Comparison of ENCODE assay signal across 12 mouse cellular contexts in the genomic region with DNA sequence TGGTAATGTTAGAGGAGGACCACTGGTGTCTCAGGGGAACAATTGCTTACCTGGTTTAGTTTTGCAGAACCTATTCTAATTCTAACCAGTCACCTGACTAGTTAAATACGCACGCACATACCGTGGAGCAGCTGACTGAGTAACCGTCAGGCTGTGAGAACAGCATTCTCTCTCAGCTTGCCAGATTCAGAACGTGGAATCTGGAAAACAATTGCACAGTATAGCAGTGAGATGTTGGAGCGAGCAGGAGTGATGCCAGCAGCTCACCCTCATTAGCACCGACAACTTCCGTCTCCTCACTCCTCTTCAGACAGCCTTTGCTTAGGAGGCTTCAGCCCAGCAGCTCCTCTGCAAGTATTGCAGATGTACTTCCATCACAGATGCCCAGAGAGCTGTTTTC. TPM values are rescaled to one million over a fixed set of nuclear protein-coding genes. Genes with fewer than 3 reads are reported as not detected.
DNase-seq lines count a peak whose midpoint lies in the region; ATAC-seq and TF ChIP-seq lines count a peak whose summit lies in the region.
"Had no signal": no experiment of that assay in that cellular context is flagged by ENCODE, and none has a peak within 500 bp of the region (broad histone marks: within the 10 kb centered on the region; RNA-seq: fewer than 3 reads in every experiment).

No protein-coding gene starts in this region.

- no peak for TF ChIP-seq CTCF in layer of hippocampus, adult 2 months (conservative IDR thresholded peaks at IDR 0.05)

- H3K36me3 ChIP-seq in neural tube, embryonic 13.5 days = no peaks in the 10 kb centered on the region
- H3K36me3 ChIP-seq: liver, embryonic 12.5 days; neural tube, embryonic 12.5 days had no signal

- H3K9me3 ChIP-seq in neural tube, embryonic 13.5 days = no peaks in the 10 kb centered on the region
- H3K9me3 ChIP-seq: liver, embryonic 12.5 days; neural tube, embryonic 12.5 days had no signal

- no peak for ATAC-seq in neural tube, embryonic 13.5 days (ENCODE audit: low read depth)
- ATAC-seq: intestine, postnatal 0 days; liver, embryonic 12.5 days had no signal

- H3K27ac ChIP-seq in layer of hippocampus, adult 2 months = peak overlapping the region; percentile 7; the same call in 1 of the 2 replicates
- no peak overlapping the region for H3K27ac ChIP-seq in neural tube, embryonic 13.5 days (replicated peaks)
- H3K27ac ChIP-seq: liver, embryonic 12.5 days; neural tube, embryonic 12.5 days had no signal

- H3K4me3 ChIP-seq in layer of hippocampus, adult 2 months = peak overlapping the region; percentile 8; the same call in 1 of the 2 replicates
- no peak overlapping the region for H3K4me3 ChIP-seq in neural tube, embryonic 13.5 days
- H3K4me3 ChIP-seq: liver, embryonic 12.5 days; neural tube, embryonic 12.5 days had no signal

- WGBS in neural tube, embryonic 13.5 days = 66% methylated on average over 8 of the region's 8 CpGs

- DNase-seq in cerebellum, postnatal 25 days = peak; percentile 23 to 27
- no peak for DNase-seq in cerebellum, postnatal 14 days
- DNase-seq in layer of hippocampus, adult 2 months (ENCODE audit: low spot score in 2 of 2) = peak in 1 of 2 experiments; percentile 13
- no peak for DNase-seq in layer of hippocampus, postnatal 25 days (ENCODE audit: extremely low spot score in 1 of 2, low spot score in 1 of 2)
- no peak for DNase-seq in neural tube, embryonic 10.5 days (ENCODE audit: extremely low spot score, low spot score)
- DNase-seq in telencephalon, adult 2 months (ENCODE audit: low read depth, low spot score) = peak; percentile 33
- no peak for DNase-seq in natural killer cell, adult 2 months (ENCODE audit: low spot score in 2 of 2)
- DNase-seq: kidney, postnatal 10 days had no signal

- H3K4me2 ChIP-seq in neural tube, embryonic 13.5 days = no peak overlapping the region

- H3K27me3 ChIP-seq in neural tube, embryonic 13.5 days = no peaks in the 10 kb centered on the region
- H3K27me3 ChIP-seq: liver, embryonic 12.5 days; neural tube, embryonic 12.5 days had no signal

- H3K9ac ChIP-seq in neural tube, embryonic 13.5 days = 0 out of 2 replicates have a peak overlapping the region, but pooled peaks have one; percentile 47
- H3K9ac ChIP-seq: neural tube, embryonic 12.5 days had no signal

- H3K4me1 ChIP-seq in neural tube, embryonic 13.5 days (replicated peaks) = peaks cover 31% of the 10 kb centered on the region

RNA-seq across cellular contexts. Expression of gene Zfp652, which starts 3.7 kb away (rescaled TPM):
- 10 to 100 TPM; 49.0 to 50.5 TPM for total RNA-seq in layer of hippocampus, adult 2 months (2021)
- 10 to 100 TPM; 43.8 to 51.8 TPM for total RNA-seq in layer of hippocampus, postnatal 25 days (2021)
- 28.8 and 30.1 TPM in 2 replicates for polyA plus RNA-seq in neural tube, embryonic 13.5 days (2015; fragmentation: Nextera tagmentation; extraction: Ambion mirVana)

RNA-seq across cellular contexts. Expression of gene B130006D01Rik, which starts 7.3 kb away (rescaled TPM):
- 1 to 10 TPM; 1.8 to 2.3 TPM for total RNA-seq in layer of hippocampus, adult 2 months (2021)
- total RNA-seq in layer of hippocampus, postnatal 25 days (2021) = 1 to 10 TPM in 1 of 2 experiments, under 1 TPM in 1; 0.69 to 2.0 TPM
- 1.3 TPM in 2 replicates for polyA plus RNA-seq in neural tube, embryonic 13.5 days (2015; fragmentation: Nextera tagmentation; extraction: Ambion mirVana)

RNA-seq across cellular contexts. Expression of gene Phb, which starts 49.4 kb away (rescaled TPM):
- 10 to 100 TPM; 96.3 to 97.5 TPM for total RNA-seq in layer of hippocampus, adult 2 months (2021)
- total RNA-seq in layer of hippocampus, postnatal 25 days (2021) = 100 to 1,000 TPM in 1 of 2 experiments, 10 to 100 TPM in 1; 94.5 to 106 TPM
- polyA plus RNA-seq in neural tube, embryonic 13.5 days (2015; fragmentation: Nextera tagmentation; extraction: Ambion mirVana) = 185 and 188 TPM in 2 replicates

Comparison
In these comparisons a context has a peak if more than half of its experiments do, and no peak if none do; other contexts are left out.
1. DNase-seq: peak in cerebellum, postnatal 25 days (2 of 2) and telencephalon, adult 2 months (single experiment); none in cerebellum, postnatal 14 days (0 of 2), layer of hippocampus, postnatal 25 days (0 of 2), neural tube, embryonic 10.5 days (single experiment) and natural killer cell, adult 2 months (0 of 2).